Mouse (Mus musculus) liver, embryonic 14.5 days (tissue): ENCODE data around the gene Stx8.

Experiments used
- CTCF ChIP-seq: IDR thresholded peaks from 2 replicates; pipeline ENCODE4 v1.5.1; 2016; ENCODE audit warnings: antibody characterized with exemption, low read depth, control low read depth
- EP300 ChIP-seq: IDR thresholded peaks from 2 replicates; pipeline ENCODE4 v1.6.1; 2016; ENCODE audit warnings: antibody characterized with exemption, low read depth

- TF ChIP-seq CTCF = no peak
- TF ChIP-seq EP300 = no peak
Measured at GRCm38 (mm10) chr11:68049261-68050165, 83.5 kb downstream of the Stx8 start.
